Mouse (Mus musculus): ENCODE measurements at regions not wholly inside any gene's neighbourhood (a gene's known extent, or its start where the extent isn't known, plus 50 kb on each side); places are given as distances from the start of the nearest gene placed in this dataset.

GRCm38 (mm10) chr1:80040409-80040808, 177.9 kb downstream of the Fam124b start:
- no peak for TF ChIP-seq CTCF (IDR thresholded peaks at IDR 0.05; ENCODE audit: low read depth)
- TF ChIP-seq EP300 (IDR thresholded peaks at IDR 0.05; ENCODE audit: low read depth) = peak; percentile 28; the same call in 1 of the 2 replicates

All from liver, embryonic 14.5 days (tissue).